In the genomic region with DNA sequence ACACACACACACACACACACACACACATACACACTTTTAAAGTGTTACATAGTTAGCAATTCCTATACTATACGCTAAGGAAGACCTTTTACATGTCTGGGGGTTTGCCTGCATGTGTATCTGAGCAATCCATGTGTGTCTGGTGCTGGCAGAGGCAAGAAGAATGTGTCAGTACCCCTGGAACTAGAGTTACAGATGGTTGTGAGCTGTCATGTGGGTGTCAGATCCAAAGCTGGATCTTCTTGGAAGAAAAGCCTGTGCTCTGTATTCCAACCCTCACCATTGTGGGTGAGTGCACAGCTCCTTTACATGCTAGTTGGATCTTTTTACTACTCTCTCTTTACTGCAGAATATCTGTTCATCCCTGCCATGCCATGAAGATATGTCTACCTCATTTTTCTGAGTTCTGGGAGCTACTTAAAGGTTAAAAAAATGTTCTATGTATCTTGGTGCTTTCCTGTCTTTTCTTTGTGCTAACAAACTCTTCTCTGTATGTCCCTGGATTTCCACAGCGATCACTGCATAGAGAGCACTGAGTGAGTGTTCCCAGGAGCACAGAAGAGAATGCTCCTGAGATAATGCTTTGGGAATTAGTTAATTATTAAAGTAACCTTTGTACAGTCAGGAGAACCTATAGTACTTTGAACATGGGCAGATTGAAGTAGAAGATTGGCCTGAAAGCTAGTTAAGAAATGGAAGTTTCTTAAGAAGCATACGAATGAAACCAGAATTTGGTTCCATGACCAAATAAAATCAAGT, we compare ENCODE assay signal across 16 mouse cellular contexts.
DNase-seq lines count a peak whose midpoint lies in the region; ATAC-seq lines count a peak whose summit lies in the region.
"Had no signal": no experiment of that assay in that cellular context is flagged by ENCODE, and none has a peak within 500 bp of the region (broad histone marks: within the 10 kb centered on the region; RNA-seq: fewer than 3 reads in every experiment).

No protein-coding gene starts in this region.

- H3K4me2 ChIP-seq in heart, embryonic 11.5 days: no peak overlapping the region
- no peak overlapping the region for H3K4me2 ChIP-seq in liver, embryonic 12.5 days
- no peak overlapping the region for H3K4me2 ChIP-seq in stomach, embryonic 16.5 days (ENCODE audit: low read depth, low read length)
- no peak overlapping the region for H3K4me2 ChIP-seq in forebrain, embryonic 13.5 days
- H3K4me2 ChIP-seq: forebrain, embryonic 15.5 days; midbrain, embryonic 13.5 days had no signal

- no peaks in the 10 kb centered on the region for H3K4me1 ChIP-seq in heart, embryonic 11.5 days (ENCODE audit: control insufficient read depth, insufficient read depth, low read length)
- no peaks in the 10 kb centered on the region for H3K4me1 ChIP-seq in liver, embryonic 12.5 days
- H3K4me1 ChIP-seq in stomach, embryonic 16.5 days (ENCODE audit: control insufficient read depth, insufficient read depth, low read length): 0 out of 2 replicates have a peak, but pooled peaks cover 2% of the 10 kb centered on the region
- H3K4me1 ChIP-seq in forebrain, embryonic 13.5 days: no peaks in the 10 kb centered on the region
- H3K4me1 ChIP-seq: forebrain, embryonic 15.5 days; heart, embryonic 10.5 days; midbrain, embryonic 13.5 days had no signal

- no peak overlapping the region for H3K9ac ChIP-seq in heart, embryonic 11.5 days (ENCODE audit: low read depth, low read length)
- H3K9ac ChIP-seq in liver, embryonic 12.5 days: no peak overlapping the region
- H3K9ac ChIP-seq in stomach, embryonic 16.5 days (ENCODE audit: low read length): no peak overlapping the region
- no peak overlapping the region for H3K9ac ChIP-seq in forebrain, embryonic 13.5 days
- H3K9ac ChIP-seq: forebrain, embryonic 15.5 days; midbrain, embryonic 13.5 days had no signal

- no peaks in the 10 kb centered on the region for H3K27me3 ChIP-seq in heart, embryonic 11.5 days (ENCODE audit: control insufficient read depth, insufficient read depth, low read length)
- H3K27me3 ChIP-seq in liver, embryonic 12.5 days (replicated peaks): no peaks in the 10 kb centered on the region
- H3K27me3 ChIP-seq in stomach, embryonic 16.5 days (ENCODE audit: control insufficient read depth, insufficient read depth, low read length): no peaks in the 10 kb centered on the region
- H3K27me3 ChIP-seq in forebrain, embryonic 13.5 days: no peaks in the 10 kb centered on the region
- H3K27me3 ChIP-seq: forebrain, embryonic 15.5 days; midbrain, embryonic 13.5 days had no signal

- DNase-seq in heart, adult 11 months: peak; percentile 29
- peak; percentile 38 for DNase-seq in layer of hippocampus, adult 9-11 months
- DNase-seq in layer of hippocampus, postnatal 25 days (ENCODE audit: extremely low spot score in 1 of 2, low spot score in 1 of 2): no peak
- DNase-seq in urinary bladder, postnatal 10 days (ENCODE audit: low spot score): no peak
- DNase-seq: cerebellum, postnatal 14 days; gastrocnemius, postnatal 25 days; lung, adult 2 months; thymus, postnatal 4 days had no signal

- 84% methylated on average over 3 of the region's 3 CpGs for WGBS in heart, embryonic 11.5 days (ENCODE audit: insufficient replicate concordance)
- 59% methylated on average over 3 of the region's 3 CpGs for WGBS in liver, embryonic 12.5 days (ENCODE audit: insufficient replicate concordance)
- WGBS in stomach, embryonic 16.5 days: 66% methylated on average over 3 of the region's 3 CpGs
- whole genome bisulfite sequencing in forebrain, embryonic 13.5 days: 83% methylated on average over 3 of the region's 3 CpGs

- H3K27ac ChIP-seq in heart, embryonic 11.5 days (ENCODE audit: low read depth, low read length): no peak overlapping the region
- peak overlapping the region; percentile 40; the same call in 1 of the 2 replicates for H3K27ac ChIP-seq in liver, embryonic 12.5 days
- H3K27ac ChIP-seq in stomach, embryonic 16.5 days (ENCODE audit: low read length): peak overlapping the region; percentile 77
- no peak overlapping the region for H3K27ac ChIP-seq in forebrain, embryonic 13.5 days
- H3K27ac ChIP-seq: forebrain, embryonic 15.5 days; heart, embryonic 10.5 days; midbrain, embryonic 13.5 days had no signal

- H3K4me3 ChIP-seq in heart, embryonic 11.5 days (ENCODE audit: low read depth, low read length): no peak overlapping the region
- no peak overlapping the region for H3K4me3 ChIP-seq in liver, embryonic 12.5 days
- no peak overlapping the region for H3K4me3 ChIP-seq in stomach, embryonic 16.5 days (replicated peaks; ENCODE audit: low read length)
- no peak overlapping the region for H3K4me3 ChIP-seq in forebrain, embryonic 13.5 days
- H3K4me3 ChIP-seq: forebrain, embryonic 15.5 days; heart, embryonic 10.5 days; midbrain, embryonic 13.5 days had no signal

- H3K9me3 ChIP-seq in heart, embryonic 11.5 days (replicated peaks; ENCODE audit: control insufficient read depth, low read length): no peaks in the 10 kb centered on the region
- no peaks in the 10 kb centered on the region for H3K9me3 ChIP-seq in liver, embryonic 12.5 days (replicated peaks)
- H3K9me3 ChIP-seq in stomach, embryonic 16.5 days (replicated peaks; ENCODE audit: control insufficient read depth, low read length): no peaks in the 10 kb centered on the region
- no peaks in the 10 kb centered on the region for H3K9me3 ChIP-seq in forebrain, embryonic 13.5 days (replicated peaks)
- H3K9me3 ChIP-seq: forebrain, embryonic 15.5 days; heart, embryonic 10.5 days; midbrain, embryonic 13.5 days had no signal

- no peaks in the 10 kb centered on the region for H3K36me3 ChIP-seq in heart, embryonic 11.5 days (ENCODE audit: control insufficient read depth, insufficient read depth, low read length)
- no peaks in the 10 kb centered on the region for H3K36me3 ChIP-seq in liver, embryonic 12.5 days
- H3K36me3 ChIP-seq in stomach, embryonic 16.5 days (ENCODE audit: control insufficient read depth, insufficient read depth, low read length): no peaks in the 10 kb centered on the region
- no peaks in the 10 kb centered on the region for H3K36me3 ChIP-seq in forebrain, embryonic 13.5 days (ENCODE audit: poor library complexity, severe bottlenecking)
- H3K36me3 ChIP-seq: forebrain, embryonic 15.5 days; heart, embryonic 10.5 days; midbrain, embryonic 13.5 days had no signal

- no peak for ATAC-seq in heart, embryonic 11.5 days (replicated peaks; ENCODE audit: insufficient number of reproducible peaks, low FRiP score, low TSS enrichment)
- ATAC-seq in liver, embryonic 12.5 days: peak; percentile 73
- ATAC-seq in stomach, embryonic 16.5 days (ENCODE audit: insufficient read depth, low FRiP score): peak; percentile 72
- no peak for ATAC-seq in forebrain, embryonic 13.5 days
- ATAC-seq: forebrain, embryonic 15.5 days; hindbrain, embryonic 16.5 days; midbrain, embryonic 13.5 days had no signal

Comparison
In these comparisons a context has a peak if more than half of its experiments do, and no peak if none do; other contexts are left out.
1. DNase-seq: peak in heart, adult 11 months (single experiment) and layer of hippocampus, adult 9-11 months (single experiment); none in layer of hippocampus, postnatal 25 days (0 of 2) and urinary bladder, postnatal 10 days (single experiment).
2. ATAC-seq: peak in liver, embryonic 12.5 days (single experiment) and stomach, embryonic 16.5 days (single experiment); none in heart, embryonic 11.5 days (single experiment) and forebrain, embryonic 13.5 days (single experiment).
3. H3K27ac ChIP-seq: peak in liver, embryonic 12.5 days (single experiment) and stomach, embryonic 16.5 days (single experiment); none in heart, embryonic 11.5 days (single experiment) and forebrain, embryonic 13.5 days (single experiment).